Mouse (Mus musculus) gastrocnemius, postnatal 36 days (tissue): ENCODE data around the gene Plau. TPM values are rescaled to one million over a fixed set of nuclear protein-coding genes. Genes with fewer than 3 reads are reported as not detected.

Source experiments
- DNase-seq, 2 experiments: peaks; one replicate each; pipeline ENCODE4 v3.0.0; 2022
- intact Hi-C: fragments of 180-260 bp; cut with DNase I; formaldehyde crosslinking; loops from one replicate; pipeline ENCODE4 v1.15.1; 2025
- total RNA-seq, 2 experiments: library from RNA; stranded (reverse); gene quantifications; 2 replicates each; pipeline ENCODE4 v1.2.3; 2021

The Plau gene
- total RNA-seq, 2 experiments from 2014 or later: 23.9 to 25.3 TPM

GRCm38 (mm10) chr14:20841526-20841925 is 5.1 kb downstream of the Plau start:
- DNase-seq: no peak
- intact Hi-C loops: no loop called here

GRCm38 (mm10) chr14:20842629-20843028 is 6.2 kb downstream of the Plau start:
- intact Hi-C loops: no loop called here
- DNase-seq: no peak

- DNase-seq: no peak
- intact Hi-C loops: no loop called here
These were observed 7.7 kb downstream of the Plau start for GRCm38 (mm10) chr14:20844126-20844525.

DNA sequence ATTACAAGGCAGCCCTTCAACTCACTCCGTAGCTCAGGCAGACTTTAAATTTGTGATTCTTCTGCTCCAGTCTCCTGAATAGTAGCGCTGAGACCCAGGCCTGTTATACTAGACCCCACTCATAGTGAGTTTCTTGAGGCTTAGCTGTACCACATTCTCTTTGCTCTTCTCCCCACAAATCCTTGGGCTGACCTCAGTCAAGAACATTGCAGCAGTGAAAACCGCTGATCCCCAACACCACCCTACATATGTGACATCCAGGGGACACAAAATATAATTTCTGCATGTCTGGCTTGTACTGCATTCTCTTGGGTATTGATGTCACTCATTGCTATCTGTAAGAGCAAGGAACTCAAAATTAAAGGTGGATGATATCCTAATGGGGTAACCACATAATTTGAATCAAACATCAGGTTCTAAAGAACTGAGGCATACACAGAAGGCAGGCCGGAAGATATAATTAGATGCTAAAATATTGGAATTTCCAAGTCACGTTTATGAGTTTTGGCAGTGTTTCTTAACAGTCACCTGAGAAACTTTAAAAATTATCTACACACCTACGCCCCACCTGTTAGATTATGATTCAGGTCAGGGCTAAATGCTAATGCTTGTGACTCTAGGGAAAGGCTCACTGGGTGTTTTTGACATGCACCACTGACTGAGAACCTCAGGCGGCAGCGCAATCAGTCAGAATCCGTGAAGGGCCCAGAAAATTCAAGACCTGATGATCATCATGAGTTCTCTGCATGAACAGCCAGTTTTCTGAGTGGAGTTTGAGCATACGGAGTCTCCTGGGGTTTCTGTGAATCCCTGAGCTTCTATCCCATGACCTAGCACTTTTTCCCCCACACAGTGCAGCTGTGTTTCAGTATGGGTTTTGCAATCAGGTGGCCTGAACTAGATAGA is 8.5 kb downstream of the Plau start:
- intact Hi-C loops: no loop called here
- no peak for DNase-seq

DNA sequence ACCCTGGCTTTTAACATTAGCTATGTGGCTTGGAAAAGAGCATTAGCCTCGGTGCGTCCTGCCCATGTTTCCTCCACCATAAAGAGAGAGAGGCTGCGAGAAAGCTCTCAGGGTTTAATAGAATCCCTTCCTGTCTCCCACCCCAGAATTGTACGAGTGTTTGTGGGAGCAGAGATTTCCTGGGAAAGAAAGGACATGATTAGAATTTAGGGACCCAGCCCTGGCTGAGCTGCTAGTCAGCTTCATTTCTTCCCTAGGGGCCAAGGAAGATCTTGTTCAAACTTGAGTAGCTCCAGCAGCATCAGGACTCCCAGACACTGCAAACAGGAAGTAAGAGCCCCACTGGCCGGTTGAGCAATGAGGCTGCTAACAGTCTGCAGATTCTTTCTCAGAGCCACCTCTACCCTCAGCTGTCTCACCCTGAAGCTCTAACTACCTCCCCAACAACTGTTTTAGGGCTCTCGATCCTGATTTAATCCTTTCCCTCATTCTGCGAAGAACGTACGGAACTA is 9.2 kb downstream of the Plau start:
- no peak for DNase-seq
- intact Hi-C loops: no loop called here

DNA sequence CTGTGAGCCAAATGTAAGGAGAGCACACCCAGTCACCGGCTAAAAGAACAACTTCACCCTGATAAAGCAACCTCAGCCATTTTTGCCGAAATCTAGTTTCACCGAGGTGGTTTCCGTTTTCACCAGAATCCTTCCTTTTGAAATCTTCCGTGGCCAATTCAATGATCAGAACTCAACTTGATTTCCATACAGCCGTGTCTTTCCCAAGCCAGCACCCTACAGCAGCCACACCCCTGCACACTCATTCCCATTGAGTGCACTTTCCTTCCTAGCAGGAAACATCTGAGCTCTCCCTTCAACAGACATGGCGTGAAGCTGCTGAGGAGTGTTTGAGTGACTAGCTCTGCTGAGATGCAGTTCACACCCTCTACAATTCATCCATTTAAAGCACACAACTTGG is 9.8 kb downstream of the Plau start:
- DNase-seq: no peak
- intact Hi-C loops: no loop called here

DNA sequence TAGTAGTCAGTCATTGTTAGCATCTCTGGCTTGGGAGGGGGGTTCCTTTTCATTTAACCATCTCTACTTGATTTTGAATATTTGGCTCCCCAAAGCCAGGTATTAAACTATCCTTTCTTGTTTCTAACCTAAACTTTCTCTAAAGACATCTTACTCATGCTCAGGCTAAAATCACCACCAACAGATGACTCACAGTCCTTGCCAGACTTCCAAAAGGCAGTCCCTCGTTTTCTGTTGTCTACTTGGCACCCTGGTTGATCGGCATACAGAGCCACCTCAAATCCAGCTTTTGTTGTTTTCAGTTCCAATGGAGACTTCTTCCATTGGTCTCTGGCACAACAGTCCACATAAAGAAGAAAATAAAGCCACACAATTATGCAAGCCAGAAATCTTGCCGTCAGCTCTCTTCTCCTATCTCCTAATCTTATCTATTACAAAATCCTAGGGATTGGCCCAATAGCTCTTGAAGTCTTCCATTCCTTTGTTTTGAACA is 11.2 kb downstream of the Plau start:
- intact Hi-C loops: no loop called here
- DNase-seq: no peak

GRCm38 (mm10) chr14:20849753-20850152 is 13.3 kb downstream of the Plau start:
- intact Hi-C loops: no loop called here
- no peak for DNase-seq

GRCm38 (mm10) chr14:20850498-20850897 is 14.0 kb downstream of the Plau start:
- intact Hi-C loops: no loop called here
- no peak for DNase-seq

DNA sequence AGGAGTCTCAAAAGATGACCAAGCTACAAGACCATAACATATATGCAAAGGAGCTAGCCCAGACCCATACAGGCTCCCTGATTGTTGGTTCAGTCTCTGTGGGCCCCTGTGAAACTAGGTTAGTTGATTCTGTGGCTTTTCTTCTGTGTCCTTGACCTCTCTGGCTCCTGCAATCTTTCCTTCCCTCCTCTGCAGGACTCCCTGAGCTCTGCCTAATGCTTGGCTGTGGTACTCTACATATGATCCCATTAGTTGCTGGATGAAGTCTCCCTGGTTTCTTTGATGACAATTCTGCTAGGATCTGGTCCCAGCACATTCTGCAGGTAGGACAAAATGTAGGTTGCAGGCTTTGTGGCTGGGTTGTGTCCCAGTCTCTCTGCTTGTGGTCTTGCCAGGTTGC is 15.3 kb downstream of the Plau start:
- DNase-seq: no peak
- intact Hi-C loops: no loop called here

DNA sequence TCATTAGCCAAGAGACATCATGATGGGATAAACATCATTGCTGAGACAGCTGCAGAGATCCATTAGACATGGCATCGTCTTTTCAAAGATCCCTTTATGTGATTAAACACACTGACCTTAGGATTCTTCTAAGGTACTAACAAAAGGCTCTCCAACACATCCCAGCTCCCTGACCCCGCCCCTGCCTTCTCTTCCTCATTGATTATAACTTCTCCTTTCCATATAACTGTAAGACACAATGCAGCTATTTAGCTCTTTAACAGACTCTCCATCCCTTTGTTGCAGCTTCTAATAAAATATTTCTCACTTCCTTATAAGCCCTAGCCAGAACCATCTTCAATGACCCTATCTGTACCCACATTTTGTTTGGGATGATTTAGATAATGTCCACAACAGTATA is 24.7 kb downstream of the Plau start:
- intact Hi-C loops: no loop called here
- no peak for DNase-seq

- peak in 1 of 2 experiments; percentile 54 for DNase-seq
- intact Hi-C loops: no loop called here
These were observed 25.1 kb downstream of the Plau start for GRCm38 (mm10) chr14:20861559-20861958.

DNA sequence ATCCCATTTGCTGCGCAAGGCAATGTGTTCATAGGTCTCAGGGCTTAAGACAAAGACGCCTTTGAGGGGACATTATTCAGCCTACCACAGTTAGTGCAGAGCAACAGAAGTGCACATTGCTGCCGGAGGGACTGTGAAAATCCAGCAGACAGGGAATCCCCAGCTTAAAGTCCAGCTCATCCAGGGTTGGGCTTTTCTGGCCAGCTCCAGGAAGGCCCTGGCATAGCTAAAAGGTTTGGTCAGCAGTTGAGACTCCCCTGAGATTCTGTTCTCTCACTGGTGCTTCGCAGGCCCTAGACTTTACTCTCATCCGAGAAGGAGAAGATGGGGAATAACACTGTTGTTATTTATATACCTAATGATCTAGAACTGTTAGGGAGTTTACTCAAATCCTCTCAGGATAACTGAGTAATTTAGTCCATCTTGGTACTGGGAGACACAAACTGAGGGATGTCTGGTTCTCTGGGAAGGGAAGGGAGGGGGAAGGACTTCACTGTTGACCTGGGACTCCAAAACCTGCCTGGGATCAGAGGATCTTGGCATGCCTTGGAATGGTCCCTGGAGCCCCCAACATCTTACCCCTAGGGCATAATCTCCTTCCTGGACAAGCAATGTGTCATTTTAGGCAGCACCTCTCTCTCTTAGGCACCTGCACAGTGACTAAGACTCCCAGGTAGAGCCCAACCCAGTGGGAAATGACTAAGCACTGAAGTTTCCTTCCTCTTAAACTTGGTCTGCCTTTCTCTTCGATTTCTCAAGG is 27.0 kb downstream of the Plau start:
- peak in 1 of 2 experiments; percentile 27 for DNase-seq
- intact Hi-C loops: no loop called here

DNA sequence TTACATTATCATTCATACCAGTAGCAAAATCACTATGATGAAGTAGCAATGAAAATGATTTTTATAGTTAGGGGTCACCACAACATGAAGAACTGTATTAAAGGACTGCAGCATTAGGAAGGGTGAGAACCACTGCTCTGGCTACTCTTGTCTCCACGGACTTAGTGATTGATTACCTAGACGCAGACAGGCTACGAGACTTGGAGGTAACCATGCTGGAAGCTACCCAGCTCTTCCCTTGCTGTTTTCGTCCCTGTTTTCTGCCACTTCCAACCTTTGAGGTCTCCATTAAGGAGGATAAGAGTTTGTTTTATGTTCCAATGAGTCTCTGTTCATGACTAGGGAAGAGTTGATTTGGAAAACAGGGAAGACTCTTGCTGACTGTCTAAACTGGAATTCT is 27.7 kb downstream of the Plau start:
- intact Hi-C loops: no loop called here
- no peak for DNase-seq

GRCm38 (mm10) chr14:20865604-20866003 is 29.1 kb downstream of the Plau start:
- no peak for DNase-seq
- intact Hi-C loops: no loop called here

GRCm38 (mm10) chr14:20866365-20866764 is 29.9 kb downstream of the Plau start:
- no peak for DNase-seq
- intact Hi-C loops: no loop called here

DNA sequence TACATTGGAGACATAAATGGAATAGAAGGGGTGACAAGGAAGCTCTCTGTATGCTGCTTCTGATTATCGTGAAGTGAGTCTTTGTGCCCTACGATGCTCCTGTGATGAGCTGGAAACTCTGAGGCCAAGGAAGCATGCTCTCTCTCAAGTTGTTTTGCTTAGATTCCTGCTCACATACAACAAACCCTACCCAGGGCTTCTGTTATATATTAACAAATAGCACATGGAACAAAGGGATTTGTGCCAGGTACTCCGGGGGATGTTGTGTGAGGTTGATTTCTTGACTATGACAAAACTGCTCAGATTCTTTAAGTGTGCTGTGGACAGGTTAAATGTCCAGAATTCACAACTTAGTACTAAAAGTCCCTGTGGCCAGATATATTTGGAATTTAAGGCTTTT is 33.6 kb downstream of the Plau start:
- DNase-seq: no peak
- intact Hi-C loops: no loop called here

GRCm38 (mm10) chr14:20871495-20871894 is 35.0 kb downstream of the Plau start:
- DNase-seq: peak; percentile 49
- intact Hi-C loops: no loop called here

DNA sequence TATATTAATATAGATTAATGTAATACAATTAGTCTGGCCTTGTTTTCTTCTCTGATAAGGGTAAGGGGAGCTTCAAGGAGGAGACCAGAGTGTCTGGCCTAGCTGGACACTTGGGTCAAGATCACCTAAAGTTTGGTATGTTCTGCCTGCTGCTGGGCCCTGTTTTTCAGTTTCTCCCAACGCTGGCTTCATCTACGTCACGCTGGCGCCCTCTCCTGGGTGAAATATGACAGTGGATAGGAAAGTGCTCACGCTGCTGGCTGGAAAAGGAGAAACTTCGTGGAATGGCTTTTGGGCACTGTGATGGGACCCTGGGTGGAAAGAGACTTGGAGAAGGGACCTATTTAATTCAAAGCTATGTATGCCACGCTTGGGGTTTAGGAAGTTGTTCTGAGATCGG is 36.8 kb downstream of the Plau start:
- intact Hi-C loops: loop anchor here (1.0 kb wide), 1 partner anchor 69 kb away; no protein-coding TSS in a partner anchor

DNA sequence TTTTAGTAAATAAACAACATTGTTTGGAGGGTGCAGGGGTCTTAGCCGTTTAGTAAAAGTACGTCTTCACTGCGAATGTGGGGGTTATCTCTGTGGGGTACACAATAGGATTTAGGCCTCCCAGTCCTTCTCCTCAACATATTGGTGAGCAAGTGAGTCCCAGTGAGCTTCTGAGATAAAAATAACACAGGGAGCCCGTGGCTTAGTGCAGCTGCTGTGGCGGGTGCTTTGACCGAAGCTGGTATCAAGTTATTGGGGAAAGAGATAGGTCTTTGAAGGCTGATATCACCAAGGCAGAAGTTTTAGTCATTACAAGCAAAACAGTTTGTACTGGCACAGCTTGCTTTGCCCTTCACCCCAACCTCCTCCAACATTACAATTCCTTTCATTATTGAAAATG is 37.5 kb downstream of the Plau start:
- intact Hi-C loops: loop anchor here (1.0 kb wide), 1 partner anchor 70 kb away; no protein-coding TSS in a partner anchor
- DNase-seq: no peak

More for the DNA sequence above, 36.8 kb downstream of the Plau start:
- peak; percentile 87 for DNase-seq

- DNase-seq: no peak
- intact Hi-C loops: loop anchor here (10.0 kb wide), 1 partner anchor 110 kb away; no protein-coding TSS in a partner anchor
These were observed 48.2 kb downstream of the Plau start for GRCm38 (mm10) chr14:20884691-20885090.
